Mouse (Mus musculus) forebrain, embryonic 11.5 days (tissue): ENCODE data around the gene Tff3. TPM values are rescaled to one million over a fixed set of nuclear protein-coding genes. Genes with fewer than 3 reads are reported as not detected.

Experiments
- ATAC-seq: fragments of 200-750 bp; cut with Nextera tagmentation; replicated peaks from 2 replicates; pipeline ENCODE4 v1.8.0; 2017; ENCODE audit warnings: moderate TSS enrichment; ENCODE audit not compliant: low FRiP score
- DNase-seq: peaks from one replicate; pipeline ENCODE4 v3.0.0-alpha.2; 2017; ENCODE audit warnings: low spot score
- H3K27ac ChIP-seq: fragments of 300-500 bp; sonication (generic); 2 replicates; pipeline ENCODE4 v1.5.1; 2014; ENCODE audit warnings: low read depth, low read length
- H3K27me3 ChIP-seq: fragments of 300-500 bp; sonication (generic); 2 replicates; pipeline ENCODE4 v1.6.1; 2014; ENCODE audit warnings: mild to moderate bottlenecking, low read length, mixed read lengths; ENCODE audit not compliant: control insufficient read depth, insufficient read depth
- H3K36me3 ChIP-seq: fragments of 300-500 bp; sonication (generic); 2 replicates; pipeline ENCODE4 v1.6.1; 2014; ENCODE audit warnings: mild to moderate bottlenecking, low read length, moderate library complexity, mixed read lengths; ENCODE audit not compliant: control insufficient read depth, insufficient read depth
- H3K4me1 ChIP-seq: fragments of 300-500 bp; sonication (generic); replicated peaks from 2 replicates; pipeline ENCODE4 v1.6.1; 2014; ENCODE audit warnings: low read length, mixed read lengths; ENCODE audit not compliant: control insufficient read depth, insufficient read depth
- H3K4me2 ChIP-seq: fragments of 300-500 bp; sonication (generic); 2 replicates; pipeline ENCODE4 v1.6.1; 2014; ENCODE audit warnings: low read depth, mild to moderate bottlenecking, low read length, moderate library complexity, mixed read lengths; ENCODE audit not compliant: severe bottlenecking
- H3K4me3 ChIP-seq: fragments of 300-500 bp; sonication (generic); 2 replicates; pipeline ENCODE4 v1.5.1; 2014; ENCODE audit warnings: low read depth, low read length
- H3K9ac ChIP-seq: fragments of 300-500 bp; sonication (generic); 2 replicates; pipeline ENCODE4 v1.6.1; 2014; ENCODE audit warnings: low read length
- H3K9me3 ChIP-seq: fragments of 300-500 bp; sonication (generic); 2 replicates; pipeline ENCODE4 v1.6.1; 2016; ENCODE audit warnings: low read length, mixed read lengths; ENCODE audit not compliant: control insufficient read depth
- WGBS: fragments of 180-500 bp; shearing (Covaris S2); extraction: QIAGEN DNeasy Blood & Tissue Kit; methylation state at CpG from one replicate; pipeline ENCODE4 v1.1.7; 2014; 5-methylcytosine and 5-hydroxymethylcytosine counted together
- polyA plus RNA-seq: library from polyadenylated mRNA; unstranded; fragments of >200 nt; fragmentation: Nextera tagmentation; extraction: Ambion mirVana; gene quantifications from 2 replicates; pipeline ENCODE4 v1.2.1, GENCODE M21; 2014

Gene Tff3
- polyA plus RNA-seq = 1.1 and 1.2 TPM in 2 replicates

DNA sequence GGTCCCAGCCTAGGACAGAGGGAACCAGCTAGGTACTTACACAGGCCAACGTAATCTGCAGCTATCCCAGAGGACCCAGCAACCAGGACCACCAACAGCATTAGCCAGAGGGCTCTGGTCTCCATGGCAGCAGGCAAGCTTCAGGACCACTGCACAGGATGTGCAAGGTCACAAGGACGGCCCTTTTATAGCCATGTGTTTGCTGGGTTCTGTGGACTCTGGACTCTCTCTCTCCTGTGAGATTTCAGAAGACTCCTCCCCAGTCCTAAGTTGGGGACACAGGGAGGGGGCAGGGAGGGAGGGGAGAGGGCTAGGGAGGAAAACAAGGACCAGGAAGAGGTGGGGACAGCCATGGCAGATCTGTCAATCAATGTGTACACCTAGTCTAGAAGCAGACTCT is at the start of gene Tff3:
TSS of gene Tff3 (minus strand) at position 195 of the 400 bp plus-strand sequence.
- Histone ChIP-seq H3K4me1 (no peaks in the 10 kb centered on the region; the same call in 1 of the 2 replicates), H3K27ac (no peak within 1 kb of the TSS), H3K4me3 (no peak within 1 kb of the TSS), H3K4me2 (no peak within 1 kb of the TSS), H3K9me3 (no peaks in the 10 kb centered on the region), H3K27me3 (no peaks in the 10 kb centered on the region), H3K9ac (no peak within 1 kb of the TSS), H3K36me3 (no peaks in the 10 kb centered on the region)
- DNase-seq (no peak), ATAC-seq (no peak)
- WGBS = 22% methylated on average over 2 of the region's 2 CpGs

DNA sequence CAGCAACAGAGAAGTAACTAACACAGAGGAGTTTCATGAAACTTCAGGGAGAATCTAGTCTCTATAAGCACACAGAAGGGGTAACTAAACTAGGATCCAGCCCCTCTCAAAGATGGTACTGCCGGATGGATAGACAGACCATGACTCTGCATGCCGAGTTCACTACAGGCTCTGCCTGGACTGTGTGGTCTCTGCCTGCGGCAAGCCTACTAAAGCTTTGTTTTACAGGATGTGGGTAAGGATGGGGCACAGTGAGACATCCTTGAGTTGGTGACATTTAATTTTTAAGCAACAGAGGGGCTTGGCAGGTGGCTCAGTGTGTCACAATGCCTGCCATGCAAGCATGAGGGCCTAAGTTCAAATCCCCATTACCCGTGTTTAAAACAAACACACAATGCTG is 46.9 kb upstream of the Tff3 start:
- Histone ChIP-seq H3K36me3 (no peaks in the 10 kb centered on the region), H3K27me3 (no peaks in the 10 kb centered on the region), H3K4me3 (no peak overlapping the region), H3K27ac (no peak overlapping the region), H3K9ac (no peak overlapping the region), H3K9me3 (no peaks in the 10 kb centered on the region), H3K4me1 (no peaks in the 10 kb centered on the region), H3K4me2 (no peak overlapping the region)
- 91% methylated on average over 4 of the region's 4 CpGs for WGBS
- ATAC-seq = no peak
- no peak for DNase-seq

- H3K4me2 ChIP-seq = no peak overlapping the region
- H3K9ac ChIP-seq = no peak overlapping the region
- no peaks in the 10 kb centered on the region for H3K27me3 ChIP-seq
- H3K27ac ChIP-seq = no peak overlapping the region
- H3K4me3 ChIP-seq = no peak overlapping the region
- H3K9me3 ChIP-seq = no peaks in the 10 kb centered on the region
- DNase-seq (no peak), ATAC-seq (no peak)
- no peaks in the 10 kb centered on the region for H3K36me3 ChIP-seq
- no peaks in the 10 kb centered on the region for H3K4me1 ChIP-seq
- 88% methylated on average over 5 of the region's 5 CpGs for WGBS
These were observed 40.4 kb upstream of the Tff3 start for GRCm38 (mm10) chr17:31169796-31170195.

GRCm38 (mm10) chr17:31165127-31165526 is 35.7 kb upstream of the Tff3 start, which contains the start of gene Tff1:
Gene Tff1 (minus strand): TSS chr17:31165277.
- Histone ChIP-seq H3K4me3 (no peak within 1 kb of the TSS), H3K9me3 (no peaks in the 10 kb centered on the region), H3K9ac (no peak within 1 kb of the TSS), H3K27me3 (no peaks in the 10 kb centered on the region), H3K27ac (no peak within 1 kb of the TSS), H3K4me1 (no peaks in the 10 kb centered on the region), H3K36me3 (no peaks in the 10 kb centered on the region), H3K4me2 (no peak within 1 kb of the TSS)
- DNase-seq (no peak), ATAC-seq (no peak)
- WGBS = 85% methylated on average over 6 of the region's 6 CpGs

GRCm38 (mm10) chr17:31163821-31164220 is 34.4 kb upstream of the Tff3 start:
- H3K4me2 ChIP-seq = no peak overlapping the region
- no peaks in the 10 kb centered on the region for H3K36me3 ChIP-seq
- no peak overlapping the region for H3K27ac ChIP-seq
- 86% methylated on average over 2 of the region's 2 CpGs for WGBS
- DNase-seq = no peak
- no peak for ATAC-seq
- no peak overlapping the region for H3K9ac ChIP-seq
- no peaks in the 10 kb centered on the region for H3K4me1 ChIP-seq
- no peaks in the 10 kb centered on the region for H3K27me3 ChIP-seq
- H3K9me3 ChIP-seq = no peaks in the 10 kb centered on the region
- no peak overlapping the region for H3K4me3 ChIP-seq

- Histone ChIP-seq H3K9ac (no peak overlapping the region), H3K27me3 (no peaks in the 10 kb centered on the region), H3K36me3 (no peaks in the 10 kb centered on the region), H3K4me2 (no peak overlapping the region), H3K9me3 (no peaks in the 10 kb centered on the region), H3K4me3 (no peak overlapping the region), H3K4me1 (no peaks in the 10 kb centered on the region), H3K27ac (no peak overlapping the region)
- 92% methylated on average over 12 of the region's 12 CpGs for WGBS
- DNase-seq (no peak), ATAC-seq (no peak)
These were observed 33.2 kb upstream of the Tff3 start for GRCm38 (mm10) chr17:31162607-31163006.

- H3K4me3 ChIP-seq = no peak overlapping the region
- ATAC-seq (no peak), DNase-seq (no peak)
- no peaks in the 10 kb centered on the region for H3K27me3 ChIP-seq
- no peak overlapping the region for H3K27ac ChIP-seq
- no peak overlapping the region for H3K9ac ChIP-seq
- H3K36me3 ChIP-seq = no peaks in the 10 kb centered on the region
- H3K9me3 ChIP-seq = no peaks in the 10 kb centered on the region
- no peak overlapping the region for H3K4me2 ChIP-seq
- no peaks in the 10 kb centered on the region for H3K4me1 ChIP-seq
- WGBS = 68% methylated on average over 4 of the region's 4 CpGs
These were observed 30.8 kb upstream of the Tff3 start for GRCm38 (mm10) chr17:31160291-31160690.

- H3K4me2 ChIP-seq = no peak overlapping the region
- 80% methylated on average over 6 of the region's 6 CpGs for WGBS
- no peaks in the 10 kb centered on the region for H3K4me1 ChIP-seq
- no peak overlapping the region for H3K9ac ChIP-seq
- no peak for ATAC-seq
- no peak overlapping the region for H3K4me3 ChIP-seq
- H3K36me3 ChIP-seq = no peaks in the 10 kb centered on the region
- H3K27ac ChIP-seq = no peak overlapping the region
- no peaks in the 10 kb centered on the region for H3K27me3 ChIP-seq
- no peaks in the 10 kb centered on the region for H3K9me3 ChIP-seq
- DNase-seq = no peak
These were observed 28.5 kb upstream of the Tff3 start for GRCm38 (mm10) chr17:31157921-31158320.

- Histone ChIP-seq H3K4me2 (no peak overlapping the region), H3K27ac (no peak overlapping the region), H3K36me3 (no peaks in the 10 kb centered on the region), H3K4me1 (no peaks in the 10 kb centered on the region), H3K27me3 (no peaks in the 10 kb centered on the region), H3K9ac (no peak overlapping the region), H3K9me3 (no peaks in the 10 kb centered on the region), H3K4me3 (no peak overlapping the region)
- DNase-seq = no peak
- ATAC-seq = no peak
- WGBS = 86% methylated on average over 8 of the region's 8 CpGs
These were observed 24.3 kb upstream of the Tff3 start for GRCm38 (mm10) chr17:31153785-31154184.
